Mouse (Mus musculus) testis, adult 2 months (tissue): ENCODE measurements around the gene Arid2.

ENCODE experiments used
- CTCF ChIP-seq: fragments of 200-500 bp; IDR thresholded peaks from 2 replicates; pipeline ENCODE4 v1.5.1; 2012; ENCODE audit warnings: low read depth, mild to moderate bottlenecking, inconsistent platforms, low read length, moderate library complexity; ENCODE audit not compliant: control insufficient read depth, insufficient read depth, insufficient replicate concordance
- POLR2A ChIP-seq: fragments of 200-500 bp; IDR thresholded peaks from 2 replicates; pipeline ENCODE4 v1.6.1; 2012; ENCODE audit warnings: low read depth, mild to moderate bottlenecking, inconsistent platforms, low read length, moderate library complexity; ENCODE audit not compliant: control insufficient read depth

DNA sequence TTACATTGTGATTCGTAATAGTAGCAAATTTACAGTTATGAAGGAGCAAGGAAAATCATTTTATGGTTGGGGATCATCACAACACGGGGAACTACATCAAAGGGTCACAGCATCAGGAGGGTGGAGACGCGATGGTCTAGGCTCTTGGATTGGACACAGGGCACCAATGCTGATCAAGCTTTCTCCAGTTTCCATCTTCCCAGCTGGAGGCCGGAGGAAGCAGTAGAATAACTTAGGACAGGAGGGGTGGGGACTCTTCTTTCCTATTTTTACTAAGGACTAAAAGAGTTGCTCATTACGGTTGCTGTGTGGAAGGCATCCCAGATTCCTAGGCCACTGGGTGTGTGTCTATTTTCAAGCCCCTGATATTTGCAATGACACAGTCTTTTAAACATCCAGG, 43.1 kb upstream of the Arid2 start:
- TF ChIP-seq CTCF (no peak), POLR2A (no peak)
